22 mouse cellular contexts compared by ENCODE assay signal in genomic region chr5:143069048-143069447, GRCm38 (mm10).
"Had no signal": no experiment of that assay in that cellular context is flagged by ENCODE, and none has a peak within 500 bp of the region (broad histone marks: within the 10 kb centered on the region; RNA-seq: fewer than 3 reads in every experiment).

No protein-coding gene starts in this region.

- H3K4me3 ChIP-seq: intestine, embryonic 15.5 days; kidney, embryonic 15.5 days; layer of hippocampus, adult 2 months; left cerebral cortex, adult 2 months; lung, embryonic 15.5 days; megakaryocyte, embryonic 14.5 days; midbrain, embryonic 10.5 days; midbrain, embryonic 13.5 days; myocyte; neural tube, embryonic 13.5 days had no signal

- H3K27me3 ChIP-seq: intestine, embryonic 15.5 days; kidney, embryonic 15.5 days; lung, embryonic 15.5 days; megakaryocyte, embryonic 14.5 days; midbrain, embryonic 13.5 days; neural tube, embryonic 13.5 days had no signal

- H3K27ac ChIP-seq: intestine, embryonic 15.5 days; kidney, embryonic 15.5 days; layer of hippocampus, adult 2 months; left cerebral cortex, adult 2 months; lung, embryonic 15.5 days; midbrain, embryonic 10.5 days; midbrain, embryonic 13.5 days; neural tube, embryonic 13.5 days had no signal

- H3K4me1 ChIP-seq: intestine, embryonic 15.5 days; kidney, embryonic 15.5 days; lung, embryonic 15.5 days; midbrain, embryonic 10.5 days had no signal

- H3K4me2 ChIP-seq: intestine, embryonic 15.5 days; kidney, embryonic 15.5 days; lung, embryonic 15.5 days; midbrain, embryonic 13.5 days; neural tube, embryonic 13.5 days had no signal

- DNase-seq: kidney, adult 11 months; kidney, adult 8-10 months; kidney, postnatal 10 days; layer of hippocampus, postnatal 36 days; lung, adult 18-20 months; lung, postnatal 10 days; lung, postnatal 36 days; retina, postnatal 1 day; right cerebral cortex, postnatal 25 days; thymus, adult 18-20 months; thymus, postnatal 36 days had no signal

- ATAC-seq: intestine, embryonic 15.5 days; midbrain, embryonic 13.5 days; midbrain, embryonic 16.5 days had no signal

- H3K9me3 ChIP-seq: intestine, embryonic 15.5 days; kidney, embryonic 15.5 days; lung, embryonic 15.5 days; megakaryocyte, embryonic 14.5 days; midbrain, embryonic 10.5 days; midbrain, embryonic 13.5 days; neural tube, embryonic 13.5 days had no signal

- H3K9ac ChIP-seq: intestine, embryonic 15.5 days; kidney, embryonic 15.5 days; lung, embryonic 15.5 days; midbrain, embryonic 13.5 days; neural tube, embryonic 13.5 days had no signal
